Mouse (Mus musculus): ENCODE results near the gene Mrgprx1. TPM values are rescaled to one million over a fixed set of nuclear protein-coding genes. Genes with fewer than 3 reads are reported as not detected.

Gene Mrgprx1
- total RNA-seq (2021): not detected

- no peak for DNase-seq
Observed at GRCm38 (mm10) chr7:48027497-48027896, at the start of gene Mrgprx1. Mrgprx1 (minus strand) TSS chr7:48027597.

GRCm38 (mm10) chr7:48075521-48075920 lies 48.1 kb upstream of the Mrgprx1 start:
- no peak for DNase-seq

GRCm38 (mm10) chr7:48046475-48047185 lies 19.2 kb upstream of the Mrgprx1 start:
- no peak for DNase-seq

GRCm38 (mm10) chr7:48044046-48044445 lies 16.6 kb upstream of the Mrgprx1 start:
- no peak for DNase-seq

- no peak for DNase-seq
Observed at GRCm38 (mm10) chr7:48017874-48018273, 9.5 kb downstream of the Mrgprx1 start.

GRCm38 (mm10) chr7:47995689-47996088 lies 31.7 kb downstream of the Mrgprx1 start:
- DNase-seq: no peak

GRCm38 (mm10) chr7:47986752-47987151 lies 40.6 kb downstream of the Mrgprx1 start:
- DNase-seq: no peak

- DNase-seq: no peak
Observed at GRCm38 (mm10) chr7:47981995-47982394, 45.4 kb downstream of the Mrgprx1 start, which contains the start of gene Mrgpra4. Mrgpra4 (minus strand) TSS chr7:47982095.

Other genes with a start within 250 kb of the Mrgprx1 start
- gene Mrgpra4, start 45.5 kb downstream of the Mrgprx1 start, total RNA-seq (2021): not detected
- gene Mrgprb5, start 141.4 kb upstream of the Mrgprx1 start, total RNA-seq (2021): not detected
- gene Mrgprb4, start 171.7 kb upstream of the Mrgprx1 start, total RNA-seq (2021): not detected

Measured in layer of hippocampus, postnatal 36 days (tissue).